Mouse (Mus musculus): Measurements from ENCODE around the gene Dchs1.
A peak's percentile ranks its signal among the peaks of the same experiment; 100 is the strongest.

Gene Dchs1

GRCm38 (mm10) chr7:105787285-105788140 lies at the start of gene Dchs1:
Gene Dchs1 (minus strand): TSS chr7:105787654.
- no peak for DNase-seq

- no peak for DNase-seq
These were observed 36.8 kb upstream of the Dchs1 start for GRCm38 (mm10) chr7:105824281-105824680.

GRCm38 (mm10) chr7:105818483-105818882 lies 31.0 kb upstream of the Dchs1 start:
- no peak for DNase-seq

GRCm38 (mm10) chr7:105816736-105817135 lies 29.3 kb upstream of the Dchs1 start:
- no peak for DNase-seq

- DNase-seq: no peak
These were observed 25.9 kb upstream of the Dchs1 start for GRCm38 (mm10) chr7:105813326-105813725.

- DNase-seq: no peak
These were observed 25.1 kb upstream of the Dchs1 start for GRCm38 (mm10) chr7:105812566-105812965.

- no peak for DNase-seq
These were observed 24.1 kb upstream of the Dchs1 start for GRCm38 (mm10) chr7:105811516-105811915.

- peak; percentile 99 to 100 for DNase-seq
These were observed 23.5 kb upstream of the Dchs1 start, which contains the start of gene Mrpl17 for GRCm38 (mm10) chr7:105810877-105811489. Gene Mrpl17 (minus strand): TSS chr7:105811099.

GRCm38 (mm10) chr7:105810280-105810876 lies 22.9 kb upstream of the Dchs1 start:
- DNase-seq: no peak

- DNase-seq: no peak
These were observed 22.4 kb upstream of the Dchs1 start for GRCm38 (mm10) chr7:105809836-105810235.

- no peak for DNase-seq
These were observed 20.9 kb upstream of the Dchs1 start for GRCm38 (mm10) chr7:105808385-105808784.

- DNase-seq: no peak
These were observed 19.3 kb upstream of the Dchs1 start for GRCm38 (mm10) chr7:105806716-105807115.

- no peak for DNase-seq
These were observed 18.7 kb upstream of the Dchs1 start for GRCm38 (mm10) chr7:105806125-105806524.

GRCm38 (mm10) chr7:105803428-105803827 lies 16.0 kb upstream of the Dchs1 start:
- no peak for DNase-seq

GRCm38 (mm10) chr7:105802771-105803170 lies 15.3 kb upstream of the Dchs1 start:
- DNase-seq: no peak

- no peak for DNase-seq
These were observed 14.9 kb upstream of the Dchs1 start for GRCm38 (mm10) chr7:105802312-105802711.

GRCm38 (mm10) chr7:105796972-105797371 lies 9.5 kb upstream of the Dchs1 start:
- no peak for DNase-seq

GRCm38 (mm10) chr7:105795759-105796366 lies 8.4 kb upstream of the Dchs1 start:
- no peak for DNase-seq

- DNase-seq: no peak
These were observed 6.2 kb upstream of the Dchs1 start for GRCm38 (mm10) chr7:105793701-105794100.

- DNase-seq: no peak
These were observed 3.7 kb upstream of the Dchs1 start for GRCm38 (mm10) chr7:105791147-105791546.

- DNase-seq: no peak
These were observed 759 bp downstream of the Dchs1 start for GRCm38 (mm10) chr7:105786506-105787284.

GRCm38 (mm10) chr7:105784556-105784955 lies 2.9 kb downstream of the Dchs1 start:
- no peak for DNase-seq

All from spleen, adult 18-20 months (tissue).